Mouse (Mus musculus) heart, postnatal 14 days (tissue): ENCODE measurements around the gene Cyp2a22. TPM values are rescaled to one million over a fixed set of nuclear protein-coding genes. Genes with fewer than 3 reads are reported as not detected.
"Not testable (repeated sequence)": the region's sequence is repeated elsewhere in the genome, so short reads cannot be mapped to it uniquely, and the experiment has no call there.

Source experiments
- DNase-seq, 2 experiments: peaks; one replicate each; pipeline ENCODE4 v3.0.0; 2021 to 2022
- intact Hi-C: fragments of 180-260 bp; cut with DNase I; formaldehyde crosslinking; loops from one replicate; pipeline ENCODE4 v1.15.1; 2025
- long read RNA-seq, 2 experiments: library from polyadenylated mRNA; stranded (forward); transcript quantifications; one replicate each; pipeline ENCODE4 v2.0.0; 2021
- total RNA-seq, 2 experiments: library from RNA; stranded (reverse); gene quantifications; 2 replicates each; pipeline ENCODE4 v1.2.3; 2021

The Cyp2a22 gene
- total RNA-seq = not detected
- long read RNA-seq, experiment 1 = 0 reads
- long read RNA-seq, experiment 2 = 0 reads

GRCm38 (mm10) chr7:26939262-26939661, at the start of gene Cyp2a22:
Gene Cyp2a22 (minus strand): TSS chr7:26939384.
- intact Hi-C loops = no loop called here
- no peak for DNase-seq

- DNase-seq, intact Hi-C loops: not testable (repeated sequence)
Measured at GRCm38 (mm10) chr7:26983151-26983550, 44.0 kb upstream of the Cyp2a22 start.

- no peak for DNase-seq
- intact Hi-C loops = no loop called here
Measured at GRCm38 (mm10) chr7:26982551-26982950, 43.4 kb upstream of the Cyp2a22 start.

GRCm38 (mm10) chr7:26981937-26982336, 42.8 kb upstream of the Cyp2a22 start:
- DNase-seq, intact Hi-C loops: not testable (repeated sequence)

GRCm38 (mm10) chr7:26981464-26981863, 42.3 kb upstream of the Cyp2a22 start:
- intact Hi-C loops, DNase-seq: not testable (repeated sequence)

- intact Hi-C loops, DNase-seq: not testable (repeated sequence)
Measured at GRCm38 (mm10) chr7:26962371-26962770, 23.2 kb upstream of the Cyp2a22 start.

- intact Hi-C loops, DNase-seq: not testable (repeated sequence)
Measured at GRCm38 (mm10) chr7:26953306-26953705, 14.1 kb upstream of the Cyp2a22 start.

- DNase-seq, intact Hi-C loops: not testable (repeated sequence)
Measured at GRCm38 (mm10) chr7:26952671-26953070, 13.5 kb upstream of the Cyp2a22 start.

- intact Hi-C loops, DNase-seq: not testable (repeated sequence)
Measured at GRCm38 (mm10) chr7:26941320-26941925, 2.2 kb upstream of the Cyp2a22 start.

GRCm38 (mm10) chr7:26917114-26917513, 22.1 kb downstream of the Cyp2a22 start:
- DNase-seq, intact Hi-C loops: not testable (repeated sequence)

Other genes with a start within 250 kb of the Cyp2a22 start
- not detected for gene Cyp2b19, start 182.2 kb downstream of the Cyp2a22 start, total RNA-seq
- gene Cyp2g1, start 130.5 kb downstream of the Cyp2a22 start, total RNA-seq = not detected
- gene Cyp2a5, start 104.1 kb downstream of the Cyp2a22 start, total RNA-seq = 1 to 10 TPM in 1 of 2 experiments, under 1 TPM in 1; 0.29 to 5.8 TPM
- gene Cyp2a12, start 89.7 kb upstream of the Cyp2a22 start, total RNA-seq = under 1 TPM in 1 of 2 experiments, not detected in 1; 0.17 TPM
- 10 to 100 TPM in 1 of 2 experiments, under 1 TPM in 1; 0.12 to 25.5 TPM for gene Cyp2f2, start 180.5 kb upstream of the Cyp2a22 start, total RNA-seq
- not detected for gene Cyp2t4, start 214.3 kb upstream of the Cyp2a22 start, total RNA-seq
- gene Egln2, start 227.4 kb upstream of the Cyp2a22 start, total RNA-seq = 10 to 100 TPM; 60.1 to 60.6 TPM
- gene Rab4b, start 239.5 kb upstream of the Cyp2a22 start, total RNA-seq = 10 to 100 TPM; 21.9 to 22.1 TPM
- gene Gm21983, start 241.7 kb upstream of the Cyp2a22 start, total RNA-seq = not detected
- not detected for gene Mia, start 241.8 kb upstream of the Cyp2a22 start, total RNA-seq